Mouse (Mus musculus): ENCODE results near the gene Clec4g. TPM values are rescaled to one million over a fixed set of nuclear protein-coding genes. Genes with fewer than 3 reads are reported as not detected.
"Not testable (repeated sequence)": the region's sequence is repeated elsewhere in the genome, so short reads cannot be mapped to it uniquely, and the experiment has no call there.

Clec4g gene
- not detected in 2 replicates for polyA plus RNA-seq (2012; ENCODE audit: insufficient read depth, insufficient read length, missing spikeins)

GRCm38 (mm10) chr8:3720551-3720950 is at the start of gene Clec4g:
Gene Clec4g, minus strand, starts transcription at chr8:3720651.
- H3K27ac ChIP-seq (replicated peaks; ENCODE audit: low read depth, low read length), result no peak within 1 kb of the TSS
- no peaks in the 10 kb centered on the region for H3K4me1 ChIP-seq (ENCODE audit: control insufficient read depth, insufficient read depth, insufficient read length, low read length)
- H3K4me3 ChIP-seq (ENCODE audit: insufficient read depth, low read depth, low read length), result no peak within 1 kb of the TSS

GRCm38 (mm10) chr8:3768641-3769040 is 48.2 kb upstream of the Clec4g start:
- H3K27ac ChIP-seq (replicated peaks; ENCODE audit: low read depth, low read length); H3K4me3 ChIP-seq (ENCODE audit: insufficient read depth, low read depth, low read length); H3K4me1 ChIP-seq (ENCODE audit: control insufficient read depth, insufficient read depth, insufficient read length, low read length): not testable (repeated sequence)

- Histone ChIP-seq H3K27ac (replicated peaks; ENCODE audit: low read depth, low read length) (no peak overlapping the region), H3K4me3 (ENCODE audit: insufficient read depth, low read depth, low read length) (no peak overlapping the region), H3K4me1 (ENCODE audit: control insufficient read depth, insufficient read depth, insufficient read length, low read length) (no peaks in the 10 kb centered on the region)
These were observed 33.9 kb upstream of the Clec4g start for GRCm38 (mm10) chr8:3754261-3754850.

- Histone ChIP-seq H3K27ac (replicated peaks; ENCODE audit: low read depth, low read length) (no peak within 1 kb of the TSS), H3K4me1 (ENCODE audit: control insufficient read depth, insufficient read depth, insufficient read length, low read length) (no peaks in the 10 kb centered on the region), H3K4me3 (ENCODE audit: insufficient read depth, low read depth, low read length) (no peak within 1 kb of the TSS)
These were observed 28.3 kb upstream of the Clec4g start, which contains the start of gene Cd209a for GRCm38 (mm10) chr8:3748761-3749160. Gene Cd209a, minus strand, starts transcription at chr8:3748984.

GRCm38 (mm10) chr8:3736947-3737346 is 16.5 kb upstream of the Clec4g start:
- Histone ChIP-seq H3K4me3 (ENCODE audit: insufficient read depth, low read depth, low read length) (no peak overlapping the region), H3K27ac (replicated peaks; ENCODE audit: low read depth, low read length) (no peak overlapping the region), H3K4me1 (ENCODE audit: control insufficient read depth, insufficient read depth, insufficient read length, low read length) (no peaks in the 10 kb centered on the region)

- H3K4me3 ChIP-seq (ENCODE audit: insufficient read depth, low read depth, low read length), result no peak overlapping the region
- H3K4me1 ChIP-seq (ENCODE audit: control insufficient read depth, insufficient read depth, insufficient read length, low read length), result no peaks in the 10 kb centered on the region
- H3K27ac ChIP-seq (replicated peaks; ENCODE audit: low read depth, low read length), result no peak overlapping the region
These were observed 15.1 kb upstream of the Clec4g start for GRCm38 (mm10) chr8:3735599-3735998.

- Histone ChIP-seq H3K4me1 (ENCODE audit: control insufficient read depth, insufficient read depth, insufficient read length, low read length) (no peaks in the 10 kb centered on the region), H3K4me3 (ENCODE audit: insufficient read depth, low read depth, low read length) (no peak overlapping the region), H3K27ac (replicated peaks; ENCODE audit: low read depth, low read length) (no peak overlapping the region)
These were observed 13.6 kb upstream of the Clec4g start for GRCm38 (mm10) chr8:3734084-3734483.

GRCm38 (mm10) chr8:3721041-3721440 is 590 bp upstream of the Clec4g start:
- Histone ChIP-seq H3K4me1 (ENCODE audit: control insufficient read depth, insufficient read depth, insufficient read length, low read length) (no peaks in the 10 kb centered on the region), H3K4me3 (ENCODE audit: insufficient read depth, low read depth, low read length) (no peak overlapping the region)

GRCm38 (mm10) chr8:3718559-3718958 is 1.9 kb downstream of the Clec4g start:
- H3K4me3 ChIP-seq (ENCODE audit: insufficient read depth, low read depth, low read length), result no peak overlapping the region
- no peak overlapping the region for H3K27ac ChIP-seq (replicated peaks; ENCODE audit: low read depth, low read length)
- H3K4me1 ChIP-seq (ENCODE audit: control insufficient read depth, insufficient read depth, insufficient read length, low read length), result no peaks in the 10 kb centered on the region

More at GRCm38 (mm10) chr8:3721041-3721440, 590 bp upstream of the Clec4g start:
- no peak overlapping the region for H3K27ac ChIP-seq (replicated peaks; ENCODE audit: low read depth, low read length)

GRCm38 (mm10) chr8:3717321-3717954 is 3.0 kb downstream of the Clec4g start:
- H3K27ac ChIP-seq (replicated peaks; ENCODE audit: low read depth, low read length), result no peak overlapping the region
- no peaks in the 10 kb centered on the region for H3K4me1 ChIP-seq (ENCODE audit: control insufficient read depth, insufficient read depth, insufficient read length, low read length)
- no peak overlapping the region for H3K4me3 ChIP-seq (ENCODE audit: insufficient read depth, low read depth, low read length)

GRCm38 (mm10) chr8:3711646-3712045 is 8.8 kb downstream of the Clec4g start:
- Histone ChIP-seq H3K4me3 (ENCODE audit: insufficient read depth, low read depth, low read length) (no peak overlapping the region), H3K27ac (replicated peaks; ENCODE audit: low read depth, low read length) (no peak overlapping the region), H3K4me1 (ENCODE audit: control insufficient read depth, insufficient read depth, insufficient read length, low read length) (no peaks in the 10 kb centered on the region)

- Histone ChIP-seq H3K4me3 (ENCODE audit: insufficient read depth, low read depth, low read length) (no peak overlapping the region), H3K27ac (replicated peaks; ENCODE audit: low read depth, low read length) (no peak overlapping the region), H3K4me1 (ENCODE audit: control insufficient read depth, insufficient read depth, insufficient read length, low read length) (no peaks in the 10 kb centered on the region)
These were observed 10.1 kb downstream of the Clec4g start for GRCm38 (mm10) chr8:3710312-3710711.

- H3K4me3 ChIP-seq (ENCODE audit: insufficient read depth, low read depth, low read length), result no peak overlapping the region
- H3K4me1 ChIP-seq (ENCODE audit: control insufficient read depth, insufficient read depth, insufficient read length, low read length), result no peaks in the 10 kb centered on the region
- H3K27ac ChIP-seq (replicated peaks; ENCODE audit: low read depth, low read length), result no peak overlapping the region
These were observed 12.8 kb downstream of the Clec4g start for GRCm38 (mm10) chr8:3707611-3708010.

GRCm38 (mm10) chr8:3705711-3706110 is 14.7 kb downstream of the Clec4g start:
- Histone ChIP-seq H3K27ac (replicated peaks; ENCODE audit: low read depth, low read length) (no peak overlapping the region), H3K4me3 (ENCODE audit: insufficient read depth, low read depth, low read length) (no peak overlapping the region), H3K4me1 (ENCODE audit: control insufficient read depth, insufficient read depth, insufficient read length, low read length) (no peaks in the 10 kb centered on the region)

GRCm38 (mm10) chr8:3701491-3701890 is 19.0 kb downstream of the Clec4g start:
- H3K27ac ChIP-seq (replicated peaks; ENCODE audit: low read depth, low read length), result no peak overlapping the region
- H3K4me3 ChIP-seq (ENCODE audit: insufficient read depth, low read depth, low read length), result no peak overlapping the region
- H3K4me1 ChIP-seq (ENCODE audit: control insufficient read depth, insufficient read depth, insufficient read length, low read length), result no peaks in the 10 kb centered on the region

GRCm38 (mm10) chr8:3694121-3694520 is 26.3 kb downstream of the Clec4g start, which contains the start of gene Fcer2a:
Gene Fcer2a, minus strand, starts transcription at chr8:3694175.
- Histone ChIP-seq H3K4me3 (ENCODE audit: insufficient read depth, low read depth, low read length) (no peak within 1 kb of the TSS), H3K4me1 (ENCODE audit: control insufficient read depth, insufficient read depth, insufficient read length, low read length) (no peaks in the 10 kb centered on the region), H3K27ac (replicated peaks; ENCODE audit: low read depth, low read length) (no peak within 1 kb of the TSS)
